Mouse (Mus musculus): Measurements from ENCODE around the gene Gm13289. TPM values are rescaled to one million over a fixed set of nuclear protein-coding genes. Genes with fewer than 3 reads are reported as not detected.

Gene Gm13289
- polyA plus RNA-seq, 1 experiment = not detected

GRCm38 (mm10) chr4:88822995-88823394 is 46.3 kb downstream of the Gm13289 start:
- Histone ChIP-seq H3K79me2 (ENCODE audit: control insufficient read depth, insufficient read depth) (no peaks in the 10 kb centered on the region), H3K27me3 (ENCODE audit: control insufficient read depth, insufficient read depth, insufficient read length) (peaks cover 6% of the 10 kb centered on the region), H3K36me3 (ENCODE audit: control insufficient read depth, insufficient read depth) (no peaks in the 10 kb centered on the region), H3K4me3 (no peak overlapping the region), H3K4me2 (ENCODE audit: low read depth) (no peak overlapping the region), H3ac (ENCODE audit: control insufficient read depth, insufficient read length) (no peak overlapping the region)
- TF ChIP-seq POLR2A (IDR thresholded peaks at IDR 0.05; ENCODE audit: insufficient read length, low read depth) = no peak

Other genes starting within 250 kb of the Gm13289 start
- not detected for gene Ifna15, start 218.7 kb upstream of the Gm13289 start, polyA plus RNA-seq (2012; fragmentation: generic; extraction: Trizol)
- not detected for gene Ifna14, start 205.1 kb upstream of the Gm13289 start, polyA plus RNA-seq (2012; fragmentation: generic; extraction: Trizol)
- gene Ifna9, start 184.5 kb upstream of the Gm13289 start, polyA plus RNA-seq (2012; fragmentation: generic; extraction: Trizol) = not detected
- not detected for gene Ifna12, start 173.5 kb upstream of the Gm13289 start, polyA plus RNA-seq (2012; fragmentation: generic; extraction: Trizol)
- gene C87499, start 142.5 kb upstream of the Gm13289 start, polyA plus RNA-seq (2012; fragmentation: generic; extraction: Trizol) = not detected
- gene Ifna13, start 132.5 kb upstream of the Gm13289 start, polyA plus RNA-seq (2012; fragmentation: generic; extraction: Trizol) = not detected
- not detected for gene Ifna16, start 100.0 kb upstream of the Gm13289 start, polyA plus RNA-seq (2012; fragmentation: generic; extraction: Trizol)
- gene Ifna2, start 93.0 kb upstream of the Gm13289 start, polyA plus RNA-seq (2012; fragmentation: generic; extraction: Trizol) = not detected
- not detected for gene Ifnab, start 85.6 kb upstream of the Gm13289 start, polyA plus RNA-seq (2012; fragmentation: generic; extraction: Trizol)
- 2.0 TPM for gene Gm26566, start 55.1 kb upstream of the Gm13289 start, polyA plus RNA-seq (2012; fragmentation: generic; extraction: Trizol)
- gene Klhl9, start 54.5 kb upstream of the Gm13289 start, polyA plus RNA-seq (2012; fragmentation: generic; extraction: Trizol) = 12.0 TPM
- not detected for gene Gm13271, start 22.1 kb upstream of the Gm13289 start, polyA plus RNA-seq (2012; fragmentation: generic; extraction: Trizol)
- not detected for gene Gm13283, start 16.8 kb upstream of the Gm13289 start, polyA plus RNA-seq (2012; fragmentation: generic; extraction: Trizol)
- gene Gm13290, start 3.1 kb upstream of the Gm13289 start, polyA plus RNA-seq (2012; fragmentation: generic; extraction: Trizol) = 1.0 TPM
- 0.19 TPM for gene Gm13272, start 2.9 kb downstream of the Gm13289 start, polyA plus RNA-seq (2012; fragmentation: generic; extraction: Trizol)
- gene Ifnz, start 5.2 kb downstream of the Gm13289 start, polyA plus RNA-seq (2012; fragmentation: generic; extraction: Trizol) = not detected
- 0.73 TPM for gene Gm13276, start 8.8 kb downstream of the Gm13289 start, polyA plus RNA-seq (2012; fragmentation: generic; extraction: Trizol)
- gene Gm13277, start 11.7 kb downstream of the Gm13289 start, polyA plus RNA-seq (2012; fragmentation: generic; extraction: Trizol) = not detected
- not detected for gene Gm13278, start 14.6 kb downstream of the Gm13289 start, polyA plus RNA-seq (2012; fragmentation: generic; extraction: Trizol)
- gene Gm13275, start 17.6 kb downstream of the Gm13289 start, polyA plus RNA-seq (2012; fragmentation: generic; extraction: Trizol) = 0.35 TPM
- gene Gm13279, start 20.5 kb downstream of the Gm13289 start, polyA plus RNA-seq (2012; fragmentation: generic; extraction: Trizol) = not detected
- gene Gm13285, start 22.7 kb downstream of the Gm13289 start, polyA plus RNA-seq (2012; fragmentation: generic; extraction: Trizol) = not detected
- 0.35 TPM for gene Gm13287, start 26.3 kb downstream of the Gm13289 start, polyA plus RNA-seq (2012; fragmentation: generic; extraction: Trizol)
- 0.14 TPM for gene Gm13288, start 28.6 kb downstream of the Gm13289 start, polyA plus RNA-seq (2012; fragmentation: generic; extraction: Trizol)
- not detected for gene Ifna7, start 39.3 kb downstream of the Gm13289 start, polyA plus RNA-seq (2012; fragmentation: generic; extraction: Trizol)
- not detected for gene Ifna11, start 43.0 kb downstream of the Gm13289 start, polyA plus RNA-seq (2012; fragmentation: generic; extraction: Trizol)
- not detected for gene Ifna6, start 50.5 kb downstream of the Gm13289 start, polyA plus RNA-seq (2012; fragmentation: generic; extraction: Trizol)
- not detected for gene Ifna5, start 58.6 kb downstream of the Gm13289 start, polyA plus RNA-seq (2012; fragmentation: generic; extraction: Trizol)
- not detected for gene Ifna4, start 64.9 kb downstream of the Gm13289 start, polyA plus RNA-seq (2012; fragmentation: generic; extraction: Trizol)
- gene Ifna1, start 73.2 kb downstream of the Gm13289 start, polyA plus RNA-seq (2012; fragmentation: generic; extraction: Trizol) = not detected
- gene Ifne, start 103.3 kb downstream of the Gm13289 start, polyA plus RNA-seq (2012; fragmentation: generic; extraction: Trizol) = not detected

All from myocyte (in vitro differentiated cells).